Mouse (Mus musculus) activated CD4-positive, CD25-positive, alpha-beta regulatory T cell, adult 4 months (primary cell): Measurements from ENCODE around the gene Bicdl1. TPM values are rescaled to one million over a fixed set of nuclear protein-coding genes. Genes with fewer than 3 reads are reported as not detected.

Experiments used
- ATAC-seq: one replicate; pipeline ENCODE4 v1.8.0; 2017
- polyA plus RNA-seq, 2 experiments: library from polyadenylated mRNA; unstranded; fragments of 100-300 nt; shearing (Covaris generic); gene quantifications; one replicate each; pipeline ENCODE4 v1.2.1; 2017

Gene Bicdl1
- polyA plus RNA-seq, 2 experiments from 2014 or later = 11.5 to 13.5 TPM

DNA sequence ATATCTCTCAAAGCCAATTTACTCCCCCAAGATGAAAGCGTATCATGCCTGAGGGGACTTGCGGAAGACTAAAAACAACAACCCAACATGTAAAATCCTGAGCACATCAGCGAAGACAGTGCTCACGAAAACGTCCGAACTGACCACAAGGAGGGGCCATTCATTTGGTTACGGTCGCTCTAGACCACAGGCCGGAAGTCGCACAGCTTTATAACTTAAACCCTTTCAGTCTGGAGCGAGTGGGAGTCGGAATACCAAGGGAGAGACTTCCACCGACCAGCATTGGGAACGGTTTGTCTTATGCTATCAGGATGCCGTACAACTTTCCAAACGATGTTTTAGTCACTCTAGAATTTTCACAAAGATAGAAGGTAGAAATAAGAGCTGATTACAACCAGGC is 5.4 kb downstream of the Bicdl1 start:
- no peak for ATAC-seq

DNA sequence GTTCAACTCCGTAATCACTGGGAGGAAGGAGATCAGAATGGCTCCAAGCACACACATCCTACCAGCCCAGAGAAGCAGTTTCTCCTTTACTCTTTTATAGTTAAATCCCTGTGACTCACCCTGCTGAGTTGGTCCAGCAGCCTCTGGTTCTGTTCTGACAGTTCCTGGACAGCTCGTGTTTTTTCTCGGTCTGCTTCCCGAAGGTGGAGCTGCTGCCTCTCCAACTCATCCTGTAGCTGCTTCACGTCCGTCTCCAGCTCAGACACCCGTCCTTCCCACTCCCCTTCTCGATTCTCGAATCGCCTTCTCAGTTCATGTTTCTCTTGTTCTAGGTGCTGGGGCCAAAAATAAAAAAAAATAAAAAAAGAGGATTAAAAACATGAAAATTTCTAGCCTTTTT is 7.0 kb downstream of the Bicdl1 start:
- ATAC-seq = no peak

DNA sequence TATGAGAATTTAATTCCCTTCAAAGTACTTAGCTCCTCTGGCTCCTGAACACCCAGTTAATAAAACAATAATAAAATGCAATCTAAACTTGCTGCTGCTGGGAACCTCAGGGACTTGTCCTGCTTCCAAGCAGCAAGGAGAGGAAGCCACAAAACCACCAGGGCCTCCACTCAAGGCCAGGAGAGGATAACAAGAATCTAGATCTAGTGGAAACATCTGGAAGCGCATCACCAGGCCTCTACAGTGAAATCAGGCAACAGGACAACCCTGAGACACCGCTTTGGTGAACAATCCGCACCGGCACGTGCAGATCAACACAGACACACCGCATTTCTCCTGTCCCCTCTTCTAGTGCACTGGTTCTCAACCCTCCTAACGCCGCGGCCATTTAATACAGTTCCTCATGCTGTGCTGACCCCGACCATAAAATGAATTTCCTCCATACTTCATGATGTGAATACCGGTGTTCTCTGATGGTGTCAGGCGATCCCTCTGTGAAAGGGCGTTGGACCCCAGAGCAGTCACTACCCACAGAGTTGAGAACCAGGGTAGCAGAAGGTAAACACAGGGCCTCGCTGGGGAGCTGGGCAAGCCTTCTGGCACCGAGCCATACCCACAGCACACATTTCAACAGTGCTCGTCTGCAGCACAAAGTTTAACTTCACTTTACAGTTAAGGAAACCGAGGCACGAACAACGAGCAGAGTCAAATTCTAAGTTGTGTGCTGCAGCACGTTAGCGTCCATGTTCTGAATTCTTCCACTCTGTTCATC is 9.0 kb downstream of the Bicdl1 start:
- no peak for ATAC-seq

DNA sequence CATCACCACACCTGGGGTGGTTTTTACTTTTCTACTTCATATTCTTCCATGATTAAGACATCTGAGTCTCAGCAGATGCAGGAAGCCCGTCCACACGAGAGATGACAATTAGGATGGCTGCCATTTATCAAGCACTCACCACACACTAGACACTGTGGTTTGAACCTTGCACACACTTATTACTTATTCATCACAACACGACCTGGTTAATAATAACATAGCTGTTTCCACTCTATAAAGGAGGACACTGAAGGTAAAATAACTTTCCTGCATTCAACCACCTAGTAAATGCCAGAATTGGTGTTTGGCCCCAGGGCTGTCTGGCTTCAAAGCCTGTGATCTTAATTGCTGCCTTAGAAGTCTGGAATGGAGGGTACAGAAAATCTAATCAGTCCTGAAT is 10.7 kb downstream of the Bicdl1 start:
- ATAC-seq = no peak

DNA sequence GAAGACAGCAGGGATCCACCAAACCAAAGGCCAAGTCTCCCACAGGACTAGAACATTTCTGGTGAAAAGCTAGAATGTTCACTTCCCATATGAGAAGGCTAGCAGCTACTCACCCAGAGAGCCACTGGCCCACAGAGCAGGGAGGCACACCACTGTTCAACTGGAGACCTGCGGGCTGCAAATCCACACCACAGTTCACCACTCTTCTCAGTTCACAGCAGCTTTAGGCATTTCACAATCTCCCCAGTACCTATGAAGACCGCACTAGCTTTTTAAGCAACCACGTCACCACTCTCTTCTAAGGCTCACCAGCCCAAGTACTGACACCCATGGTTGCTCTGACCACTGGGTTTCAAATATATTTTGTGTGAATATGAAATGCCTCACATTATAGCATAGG is 13.7 kb downstream of the Bicdl1 start:
- ATAC-seq = no peak

DNA sequence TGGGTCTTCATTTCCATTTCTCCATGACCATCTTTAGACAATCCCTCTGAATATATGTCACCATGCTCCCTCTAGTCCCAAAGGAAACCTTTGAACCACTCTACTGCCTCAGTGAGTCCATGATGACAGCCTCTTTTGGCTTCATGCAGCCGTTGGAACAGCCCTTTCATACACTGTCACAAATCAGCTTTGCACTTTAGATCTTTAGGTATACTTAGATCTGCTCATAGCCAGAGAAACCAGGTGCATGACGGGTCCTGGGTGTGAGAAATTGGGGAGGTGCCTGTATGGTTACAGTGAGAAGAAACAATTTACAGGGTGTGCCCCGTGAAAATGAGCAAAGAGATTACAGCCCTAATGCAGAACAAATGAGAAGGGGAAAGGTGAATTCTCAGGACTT is 14.3 kb downstream of the Bicdl1 start:
- peak; percentile 15 for ATAC-seq

DNA sequence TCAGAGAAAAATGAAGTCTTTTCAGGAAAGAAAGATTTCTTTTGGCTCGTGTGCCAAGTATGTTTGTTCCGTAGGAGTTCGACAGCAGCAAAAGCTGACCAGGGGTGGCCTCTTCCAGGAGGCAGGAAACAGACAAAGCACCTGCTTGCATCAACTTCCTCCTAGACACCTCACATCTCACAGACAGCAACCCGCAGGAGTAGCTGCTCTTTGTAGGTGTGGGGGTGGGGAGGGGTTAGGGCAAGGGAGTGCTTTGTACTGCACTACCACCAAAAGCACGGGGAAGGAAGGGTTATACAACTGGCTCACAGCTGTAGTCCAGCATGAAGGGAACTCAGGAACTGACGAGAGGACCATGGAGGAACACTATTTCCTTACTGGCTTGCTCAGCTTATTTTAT is 15.0 kb downstream of the Bicdl1 start:
- peak; percentile 64 for ATAC-seq

DNA sequence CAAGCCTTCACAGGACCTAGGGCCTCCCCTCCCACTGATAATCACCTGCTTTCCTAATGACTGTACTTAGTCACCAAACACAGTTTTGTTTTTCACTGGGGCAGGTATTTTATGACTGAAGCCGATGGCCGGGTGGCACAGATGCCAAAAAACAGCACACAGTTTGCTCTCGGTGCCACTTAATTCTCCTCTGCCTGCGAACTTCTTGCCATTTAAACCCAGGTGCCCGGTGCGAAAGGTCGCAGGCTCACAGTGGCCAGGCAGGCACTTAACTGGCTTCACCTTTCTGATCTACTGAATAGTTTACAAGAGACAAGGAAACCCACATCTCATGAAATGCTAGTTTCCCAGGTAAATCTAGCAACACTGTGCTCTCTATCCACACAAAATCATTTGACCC is 16.7 kb downstream of the Bicdl1 start:
- ATAC-seq = no peak

DNA sequence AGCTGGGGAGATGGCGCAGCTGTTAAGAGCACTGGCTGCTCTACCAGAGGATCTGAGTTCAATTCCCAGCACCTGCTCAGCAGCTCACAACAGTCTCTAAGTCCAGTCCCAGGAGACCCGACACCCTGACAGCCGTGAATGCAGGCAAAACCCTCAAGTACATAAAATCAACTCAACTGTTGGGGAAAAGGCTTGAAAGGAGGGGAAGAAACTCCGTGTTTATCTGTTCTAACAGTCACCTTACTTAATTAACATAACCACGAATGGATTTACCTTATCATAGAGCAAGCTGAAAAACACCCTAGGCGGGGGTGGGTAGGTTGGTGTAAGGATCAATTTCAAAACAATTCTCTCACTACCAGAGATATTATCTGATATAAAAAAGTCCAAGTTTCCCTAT is 18.9 kb downstream of the Bicdl1 start:
- no peak for ATAC-seq

DNA sequence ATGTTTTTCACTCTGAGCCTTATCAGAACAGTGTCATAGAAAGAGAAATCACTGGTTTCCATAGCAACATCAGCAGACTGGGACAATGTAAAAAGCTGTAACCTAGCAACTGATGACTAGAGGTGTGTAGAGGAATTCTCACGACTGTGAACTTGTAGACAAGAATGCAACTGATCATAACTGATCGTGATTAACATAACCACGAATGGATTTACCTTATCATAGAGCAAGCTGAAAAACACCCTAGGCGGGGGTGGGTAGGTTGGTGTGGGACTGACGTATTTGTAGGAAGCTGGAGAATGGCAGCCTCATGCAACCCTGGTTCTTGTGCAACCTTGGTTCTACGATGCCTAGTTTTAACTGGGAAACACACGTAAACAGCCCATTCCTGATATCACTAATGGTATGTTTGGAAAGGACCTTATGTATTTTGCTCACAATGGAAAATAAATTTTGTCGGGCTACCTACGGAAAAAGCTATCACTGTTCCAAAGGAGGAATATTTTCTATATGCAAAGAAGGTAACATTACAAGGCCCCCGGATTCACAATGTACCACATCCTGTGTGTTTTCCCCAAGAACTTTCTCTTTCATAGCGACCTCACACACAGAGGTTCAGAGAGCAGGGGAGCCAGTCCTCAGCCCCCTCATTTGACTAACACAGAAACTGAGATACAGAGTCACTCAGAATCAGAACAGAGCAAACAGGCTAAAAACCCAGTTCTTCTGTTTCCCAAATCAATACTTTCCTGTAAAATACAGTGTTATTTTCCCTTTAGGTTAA is 19.6 kb downstream of the Bicdl1 start:
- ATAC-seq = peak; percentile 74

DNA sequence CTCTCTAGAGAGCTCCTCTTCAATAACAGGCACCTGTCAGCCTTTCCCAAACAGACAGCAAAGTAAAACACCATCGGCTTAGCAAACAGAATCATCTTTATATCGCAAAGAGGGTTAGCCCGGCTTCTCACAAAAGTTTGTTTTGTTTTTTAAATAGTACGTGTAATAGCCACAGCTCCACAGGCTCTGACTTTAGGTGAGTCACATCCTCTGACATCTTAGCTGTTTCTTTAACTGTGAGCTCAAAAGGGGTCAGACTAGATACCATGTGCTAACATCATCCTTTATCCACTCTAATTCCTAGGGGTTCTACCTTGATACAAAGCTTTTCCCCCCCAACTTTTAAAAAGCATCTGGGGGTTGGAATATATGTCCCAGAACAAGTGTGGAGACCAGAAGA is 21.2 kb downstream of the Bicdl1 start:
- no peak for ATAC-seq

DNA sequence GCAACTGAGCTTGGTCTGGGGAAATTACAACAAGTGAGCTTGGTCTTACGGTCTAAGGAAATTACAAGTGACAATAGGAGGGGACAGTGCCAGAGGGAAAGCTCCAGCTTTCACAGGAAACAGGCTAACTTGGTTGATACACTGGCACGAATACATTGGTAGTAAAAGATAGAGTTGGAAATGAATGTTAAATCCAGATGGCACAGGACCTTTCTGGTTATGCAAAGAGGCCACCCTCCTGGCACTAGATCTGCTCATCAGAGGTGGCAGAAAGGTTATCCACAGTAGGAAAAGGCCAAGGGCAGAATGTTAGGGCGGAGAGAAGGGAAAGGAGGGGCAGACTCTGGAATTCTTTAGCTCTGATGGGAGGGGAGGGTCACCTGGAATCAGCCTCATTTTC is 22.5 kb downstream of the Bicdl1 start:
- no peak for ATAC-seq

DNA sequence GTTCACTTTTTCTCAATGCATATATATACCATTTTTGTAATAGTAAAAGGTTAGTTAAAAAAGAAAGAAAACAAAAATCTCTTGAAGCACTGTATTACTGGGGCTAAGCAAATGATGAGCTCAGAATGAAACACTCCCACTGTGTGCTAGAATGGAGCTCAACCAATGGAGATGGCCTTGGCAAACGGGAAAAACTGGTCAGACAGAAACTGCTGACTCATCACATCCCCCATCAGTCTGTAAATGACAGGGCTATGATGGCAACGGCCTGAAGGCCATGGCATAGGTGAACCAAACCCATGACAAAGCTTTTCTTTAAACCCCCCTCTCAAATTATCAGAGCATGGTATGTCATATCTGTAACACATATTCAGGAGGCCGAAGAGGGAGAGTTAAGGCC is 29.4 kb downstream of the Bicdl1 start:
- ATAC-seq = no peak

DNA sequence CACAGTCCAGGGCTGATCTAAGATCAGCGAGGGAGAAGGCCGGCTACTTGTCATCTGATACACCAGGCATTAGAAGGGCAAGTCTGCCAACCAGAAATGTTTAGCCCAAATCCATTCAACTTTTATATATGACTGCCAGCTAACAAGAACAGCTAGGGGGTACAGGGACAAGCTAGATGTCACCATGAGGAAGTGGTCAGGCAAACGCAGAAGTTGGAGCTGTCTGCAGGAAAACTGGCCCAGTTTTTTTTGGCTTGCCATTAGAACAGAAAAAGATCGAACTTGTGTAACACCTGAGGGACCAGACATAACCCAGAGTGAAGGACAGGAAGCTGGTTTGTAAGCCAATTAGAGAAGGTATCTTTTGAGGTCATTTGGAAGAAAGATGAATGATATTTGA is 30.2 kb downstream of the Bicdl1 start:
- no peak for ATAC-seq

DNA sequence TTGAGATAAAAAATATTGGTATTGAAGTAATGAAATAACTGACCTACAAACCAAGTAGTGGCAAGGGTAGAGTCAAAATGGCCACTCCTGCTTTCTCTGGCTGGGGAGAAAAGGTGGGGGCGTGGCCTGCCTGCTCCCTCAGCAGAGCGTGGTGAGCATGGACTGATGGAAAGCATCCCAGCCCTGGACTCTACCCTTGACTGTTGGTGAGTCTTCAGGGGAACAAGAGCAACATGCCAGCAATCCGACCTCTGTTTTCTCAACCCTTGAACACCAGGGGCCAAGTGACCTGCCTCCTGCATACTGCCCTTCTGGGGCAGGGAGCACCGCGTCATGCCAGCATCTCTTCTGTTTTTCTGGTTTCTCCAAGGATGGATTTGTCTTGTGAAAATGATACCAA is 34.6 kb downstream of the Bicdl1 start:
- ATAC-seq = no peak

DNA sequence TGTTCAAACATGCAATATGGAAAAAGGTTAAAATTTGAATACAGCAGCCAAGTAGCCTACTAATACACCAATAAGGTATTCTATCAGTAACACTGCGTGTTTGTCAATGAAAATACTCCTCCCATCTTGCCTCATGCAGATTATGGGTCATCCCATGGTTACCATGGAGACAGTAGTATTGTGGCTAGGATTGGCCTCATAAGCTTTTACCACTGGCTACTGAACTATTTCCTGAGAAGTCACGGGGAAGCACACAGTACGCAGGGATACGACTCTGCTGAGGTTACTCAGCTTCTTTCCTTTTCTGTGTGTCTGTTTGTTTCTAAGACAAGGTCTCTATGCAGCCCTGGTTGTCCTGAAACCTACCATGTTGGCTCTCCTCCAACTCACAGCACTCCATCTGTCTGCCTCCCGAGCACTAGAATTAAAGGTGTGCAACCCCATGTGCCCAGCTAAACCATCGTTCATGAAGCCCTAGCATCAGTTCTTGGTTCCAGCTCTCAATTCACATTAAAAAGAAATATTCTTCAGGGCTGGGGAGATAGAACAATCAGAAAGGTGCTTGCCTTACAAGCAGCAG is 36.1 kb downstream of the Bicdl1 start:
- no peak for ATAC-seq

DNA sequence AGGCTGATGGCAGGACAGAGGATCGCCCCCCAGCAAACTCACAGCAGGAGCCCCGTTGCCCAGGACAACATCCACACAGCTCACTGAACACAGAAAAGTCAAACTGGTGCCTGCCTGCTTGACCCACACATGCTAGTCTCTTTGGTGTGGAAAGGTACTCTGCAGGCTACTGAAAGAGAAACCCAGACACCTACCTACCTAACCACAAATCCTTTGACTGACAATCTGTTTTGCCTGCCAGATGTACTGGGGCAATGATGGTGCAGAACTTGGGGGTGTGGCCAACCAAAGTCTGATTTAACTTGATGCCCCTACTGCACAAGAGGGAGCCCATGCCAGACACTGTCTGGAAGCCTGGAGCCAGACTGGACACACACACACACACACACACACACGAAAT is 38.1 kb downstream of the Bicdl1 start:
- peak; percentile 72 for ATAC-seq

DNA sequence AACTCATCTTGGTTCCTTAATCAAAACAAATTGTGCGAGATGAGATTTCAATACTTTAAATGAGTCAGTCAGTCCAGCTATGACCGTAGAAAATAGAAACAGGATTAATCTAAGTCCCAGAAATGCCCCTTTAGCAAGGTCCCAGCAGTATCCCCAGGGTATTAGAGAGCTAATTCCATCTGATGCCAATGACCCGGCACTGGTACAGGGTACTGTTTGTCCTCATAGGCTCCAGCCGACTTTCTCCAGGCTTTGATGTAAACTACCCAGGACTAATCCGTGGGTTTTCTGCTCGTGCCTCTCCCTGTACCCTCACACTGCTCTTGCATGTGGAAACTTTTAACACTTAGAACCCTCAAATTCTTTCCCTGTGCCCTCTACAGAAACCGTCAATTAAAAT is 44.7 kb downstream of the Bicdl1 start:
- no peak for ATAC-seq

DNA sequence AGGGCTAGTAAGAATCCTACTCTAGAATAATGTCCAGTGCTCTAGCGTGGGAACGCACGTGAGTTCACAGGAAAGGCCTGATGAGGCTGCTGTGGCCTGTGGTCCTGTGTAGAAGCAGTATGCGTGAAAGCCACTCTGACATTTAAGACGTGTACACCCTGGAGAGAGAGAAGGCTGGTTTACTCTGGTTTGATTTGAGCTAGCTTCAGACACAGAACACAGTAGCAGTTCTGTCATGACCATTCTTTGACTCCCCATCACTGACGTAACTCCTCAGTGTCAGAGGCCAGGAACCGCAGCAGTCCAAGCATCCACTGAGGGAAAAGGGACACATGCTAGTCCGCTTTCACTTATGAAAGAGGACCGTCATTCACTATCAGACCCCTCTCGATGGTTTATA is 46.3 kb downstream of the Bicdl1 start:
- no peak for ATAC-seq

DNA sequence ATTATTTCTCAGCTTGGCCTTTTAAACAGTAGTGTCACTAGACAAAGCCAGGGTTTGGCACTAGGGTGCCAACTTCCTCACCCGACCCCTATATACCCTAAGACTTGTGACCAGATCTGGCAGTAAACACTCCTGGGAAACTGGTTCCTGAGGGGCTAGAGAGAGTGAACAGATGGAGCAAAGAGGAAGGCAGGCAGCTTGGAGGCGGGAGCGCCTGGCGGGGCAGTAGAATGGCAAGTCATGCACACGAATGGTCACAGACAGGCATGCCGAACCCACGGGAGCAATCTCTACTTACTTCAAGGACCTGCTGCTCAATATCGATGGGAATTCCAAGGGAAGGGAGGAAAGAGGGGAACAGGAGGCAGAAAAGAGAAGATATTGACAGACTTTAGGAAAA is 59.6 kb downstream of the Bicdl1 start:
- ATAC-seq = no peak

DNA sequence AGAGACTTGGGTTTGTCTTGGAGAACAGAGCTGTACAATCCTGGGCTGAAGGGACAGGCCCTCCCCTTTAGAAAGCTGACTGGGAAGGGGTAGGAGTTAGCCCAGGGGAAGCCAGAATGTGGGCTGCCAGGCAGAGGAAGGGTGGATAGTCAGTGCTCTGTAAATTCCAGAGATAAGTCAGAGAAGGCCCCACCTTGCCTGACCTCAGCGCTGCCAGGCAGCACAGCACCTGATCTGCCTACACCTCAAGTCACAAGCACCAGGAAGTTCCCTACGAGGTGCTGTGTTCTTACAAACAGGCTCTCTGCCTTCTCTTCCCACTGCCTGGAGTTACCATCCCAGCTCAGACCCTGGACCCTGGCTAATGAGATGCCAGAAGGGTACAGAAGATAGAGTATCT is 61.0 kb downstream of the Bicdl1 start:
- ATAC-seq = no peak

DNA sequence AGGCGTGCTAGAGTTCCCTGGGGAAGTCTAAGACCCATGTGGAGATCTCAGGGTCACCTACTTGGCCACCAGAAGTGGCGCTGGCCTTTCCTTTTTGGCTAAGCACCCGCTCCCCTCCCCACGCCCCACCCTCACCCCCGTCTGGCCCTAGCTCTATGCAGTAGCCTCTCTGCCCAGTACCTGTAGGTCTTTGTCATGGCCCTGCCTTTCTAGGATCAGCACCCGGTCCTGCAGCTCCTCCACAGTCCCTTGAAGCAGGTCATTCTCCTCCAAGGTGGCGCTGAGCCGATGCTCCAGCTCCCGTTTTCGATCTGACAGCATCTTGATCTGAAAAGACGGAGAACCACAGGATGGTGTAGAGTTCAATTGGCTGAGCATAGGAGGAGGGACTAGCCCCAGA is 61.4 kb downstream of the Bicdl1 start:
- ATAC-seq = no peak

DNA sequence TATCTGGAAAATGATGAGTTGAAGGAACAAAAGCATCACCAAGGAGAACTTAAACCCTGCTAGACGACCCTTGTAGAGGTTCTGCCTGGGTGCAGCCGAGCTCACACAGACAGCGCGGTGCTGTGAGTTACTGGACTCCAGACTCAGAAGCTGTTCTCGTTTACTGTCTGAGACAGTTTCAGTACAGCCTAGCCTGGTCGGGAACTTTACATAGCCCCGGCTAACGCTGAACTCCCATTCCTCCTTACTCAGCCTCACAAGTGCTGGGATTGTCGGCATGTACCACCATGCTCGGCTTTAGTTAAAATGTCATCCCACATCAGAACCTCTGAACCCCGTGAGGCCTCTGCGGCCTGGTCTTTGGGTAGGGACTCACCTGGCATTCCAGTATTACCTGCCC is 62.4 kb downstream of the Bicdl1 start:
- ATAC-seq = no peak

DNA sequence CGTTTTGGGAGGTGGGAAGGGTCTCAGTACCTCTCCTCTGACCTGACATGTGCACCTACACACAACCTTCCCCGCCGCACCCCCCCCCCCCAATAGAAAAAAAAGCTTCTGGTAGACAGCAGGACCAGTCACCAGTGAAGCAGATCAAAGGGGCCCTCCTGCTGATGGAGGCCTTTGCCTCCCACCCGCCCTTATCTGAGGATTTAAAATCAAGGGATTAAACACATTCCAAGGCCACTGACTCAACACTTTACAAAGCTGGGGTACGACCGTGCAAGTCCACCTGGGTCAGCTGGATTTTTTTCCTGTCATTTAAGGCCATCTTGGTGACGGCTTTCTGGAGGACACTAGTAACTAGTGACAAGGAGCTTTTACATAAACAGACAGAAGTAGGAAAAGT is 63.5 kb downstream of the Bicdl1 start:
- no peak for ATAC-seq
